Mouse (Mus musculus): ENCODE measurements around the gene Rfk. TPM values are rescaled to one million over a fixed set of nuclear protein-coding genes. Genes with fewer than 3 reads are reported as not detected.

The Rfk gene
- polyA plus RNA-seq, 1 experiment from 2014 or later, result 93.4 TPM

DNA sequence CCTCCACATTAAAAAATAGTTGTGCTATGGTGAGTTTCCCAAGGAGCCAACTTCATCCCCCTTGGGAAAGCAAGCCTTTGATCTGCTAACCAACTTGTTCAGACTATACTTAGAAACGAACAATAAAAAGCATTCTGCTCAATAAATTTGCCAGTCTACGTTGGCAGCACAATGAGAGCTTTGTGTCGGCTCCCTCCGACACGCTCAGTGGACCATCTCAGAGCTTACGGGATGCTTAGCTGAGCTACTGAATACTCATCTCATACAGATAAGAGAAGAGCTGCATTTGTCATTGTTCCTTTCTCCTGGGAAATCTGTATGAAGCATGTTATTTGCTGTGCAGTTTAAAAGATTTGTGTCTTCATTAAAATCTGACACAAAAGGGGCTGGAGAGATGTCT lies 7.4 kb upstream of the Rfk start:
- Histone ChIP-seq H3K27ac (replicated peaks) (no peak overlapping the region), H3K4me2 (no peak overlapping the region), H3K9me3 (no peaks in the 10 kb centered on the region), H3K4me3 (no peak overlapping the region), H3K4me1 (replicated peaks) (0 out of 2 replicates have a peak, but pooled peaks cover 3% of the 10 kb centered on the region), H3K9ac (no peak overlapping the region), H3K36me3 (no peaks in the 10 kb centered on the region), H3K27me3 (no peaks in the 10 kb centered on the region)
- 8% methylated on average over 6 of the region's 6 CpGs for WGBS
- peak; percentile 36; the same call in 1 of the 2 replicates for ATAC-seq (ENCODE audit: low read depth)

DNA sequence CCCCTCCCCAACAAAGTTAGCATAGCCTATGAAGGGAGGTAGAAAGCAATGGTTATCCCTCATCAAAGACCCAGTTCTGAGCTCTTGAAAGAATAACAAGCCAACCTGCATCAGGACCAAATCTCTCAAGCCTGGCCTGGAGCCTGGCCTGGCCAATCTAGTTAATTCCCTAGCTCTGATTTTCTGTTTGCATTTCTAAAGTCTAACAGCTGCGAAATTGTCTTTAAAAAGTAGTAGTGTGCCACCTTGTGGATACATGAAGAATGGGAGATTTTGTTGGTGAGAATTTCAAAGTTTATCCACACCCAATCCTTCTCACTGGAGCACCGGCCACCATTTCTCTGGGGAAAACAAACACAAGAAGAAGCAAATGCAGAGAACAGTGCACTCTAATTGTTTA lies 5.4 kb upstream of the Rfk start:
- Histone ChIP-seq H3K27me3 (peaks cover 14% of the 10 kb centered on the region), H3K4me2 (no peak overlapping the region), H3K9me3 (no peaks in the 10 kb centered on the region), H3K9ac (no peak overlapping the region), H3K36me3 (no peaks in the 10 kb centered on the region), H3K27ac (replicated peaks) (no peak overlapping the region), H3K4me3 (no peak overlapping the region), H3K4me1 (replicated peaks) (peaks cover 7% of the 10 kb centered on the region; the same call in 1 of the 2 replicates)
- 20% methylated on average over 2 of the region's 2 CpGs for WGBS
- ATAC-seq (ENCODE audit: low read depth), result 0 out of 2 replicates have a peak, but pooled peaks have one; percentile 16

DNA sequence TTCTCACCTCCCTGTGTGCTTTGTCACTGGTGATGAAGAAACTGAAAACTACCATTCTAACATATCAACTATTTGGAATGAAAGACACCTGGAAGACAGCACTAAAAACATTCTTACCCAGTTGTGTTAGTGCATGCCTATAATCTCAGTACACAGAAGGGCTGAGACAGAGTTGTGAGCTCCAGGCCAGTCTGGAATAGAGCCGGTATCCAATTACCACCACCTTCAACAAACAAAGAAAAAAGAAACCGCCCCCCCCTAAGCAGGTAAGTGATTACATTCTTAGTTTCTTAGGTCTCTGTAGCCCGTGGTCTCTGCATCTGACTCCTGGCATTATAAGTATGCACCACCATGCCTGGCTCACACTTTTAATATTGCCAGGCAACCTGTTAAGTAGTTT lies 977 bp upstream of the Rfk start:
- peak overlapping the region; percentile 69; the same call in 1 of the 2 replicates for H3K4me2 ChIP-seq
- 14% methylated on average over 3 of the region's 3 CpGs for WGBS
- H3K9ac ChIP-seq, result no peak overlapping the region
- peaks cover 15% of the 10 kb centered on the region for H3K36me3 ChIP-seq
- H3K4me1 ChIP-seq (replicated peaks), result peaks cover 15% of the 10 kb centered on the region
- ATAC-seq (ENCODE audit: low read depth), result no peak
- no peaks in the 10 kb centered on the region for H3K9me3 ChIP-seq
- H3K27me3 ChIP-seq, result peaks cover 14% of the 10 kb centered on the region
- H3K27ac ChIP-seq (replicated peaks), result no peak overlapping the region
- no peak overlapping the region for H3K4me3 ChIP-seq

DNA sequence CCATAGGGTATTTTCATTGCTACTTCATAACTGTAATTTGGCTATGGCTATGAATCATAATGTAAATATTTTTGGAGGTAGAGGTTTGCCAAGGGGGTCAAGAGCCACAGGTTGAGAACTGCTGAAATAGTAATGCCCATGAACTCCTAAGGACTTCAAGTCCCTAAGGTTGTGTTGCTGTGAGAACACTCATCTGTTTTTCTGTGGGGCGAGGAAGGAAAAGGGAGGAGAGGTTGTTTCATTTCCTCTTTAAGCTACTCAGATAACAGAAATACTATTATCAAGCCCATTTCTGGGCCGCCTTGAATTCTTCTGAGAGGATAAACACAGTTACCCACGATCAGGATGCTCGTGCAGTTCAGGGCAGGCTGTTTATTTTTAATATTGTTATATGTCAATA lies 3.0 kb downstream of the Rfk start:
- H3K4me3 ChIP-seq, result no peak overlapping the region
- H3K27ac ChIP-seq (replicated peaks), result no peak overlapping the region
- ATAC-seq (ENCODE audit: low read depth), result no peak
- no peak overlapping the region for H3K4me2 ChIP-seq
- H3K4me1 ChIP-seq (replicated peaks), result peaks cover 15% of the 10 kb centered on the region
- peaks cover 45% of the 10 kb centered on the region for H3K36me3 ChIP-seq
- H3K27me3 ChIP-seq, result peaks cover 14% of the 10 kb centered on the region
- no peak overlapping the region for H3K9ac ChIP-seq
- 86% methylated on average over 4 of the region's 4 CpGs for WGBS
- no peaks in the 10 kb centered on the region for H3K9me3 ChIP-seq

DNA sequence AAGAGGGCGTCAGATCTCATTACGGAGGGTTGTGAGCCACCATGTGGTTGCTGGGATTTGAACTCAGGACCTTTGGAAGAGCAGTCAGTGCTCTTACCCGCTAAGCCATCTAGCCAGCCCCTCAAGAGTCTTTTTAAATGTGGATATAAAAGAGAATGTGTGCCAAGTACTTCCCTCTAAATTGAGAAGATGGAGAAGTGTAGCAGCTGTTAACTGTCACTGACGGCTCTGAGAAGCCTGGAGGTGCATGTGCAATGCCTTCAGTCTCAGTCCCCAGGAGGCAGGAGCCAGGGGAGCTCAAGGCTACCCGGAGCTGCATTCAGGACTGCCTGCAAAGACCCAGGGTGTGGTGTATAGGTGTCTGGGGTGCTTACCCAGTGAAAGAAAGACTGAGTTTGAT lies 4.1 kb downstream of the Rfk start:
- Histone ChIP-seq H3K4me1 (replicated peaks) (peaks cover 15% of the 10 kb centered on the region), H3K9me3 (no peaks in the 10 kb centered on the region), H3K4me3 (no peak overlapping the region), H3K9ac (no peak overlapping the region), H3K36me3 (peaks cover 45% of the 10 kb centered on the region), H3K27me3 (peaks cover 4% of the 10 kb centered on the region), H3K27ac (replicated peaks) (no peak overlapping the region), H3K4me2 (no peak overlapping the region)
- whole genome bisulfite sequencing, result 85% methylated on average over 5 of the region's 5 CpGs
- ATAC-seq (ENCODE audit: low read depth), result no peak

DNA sequence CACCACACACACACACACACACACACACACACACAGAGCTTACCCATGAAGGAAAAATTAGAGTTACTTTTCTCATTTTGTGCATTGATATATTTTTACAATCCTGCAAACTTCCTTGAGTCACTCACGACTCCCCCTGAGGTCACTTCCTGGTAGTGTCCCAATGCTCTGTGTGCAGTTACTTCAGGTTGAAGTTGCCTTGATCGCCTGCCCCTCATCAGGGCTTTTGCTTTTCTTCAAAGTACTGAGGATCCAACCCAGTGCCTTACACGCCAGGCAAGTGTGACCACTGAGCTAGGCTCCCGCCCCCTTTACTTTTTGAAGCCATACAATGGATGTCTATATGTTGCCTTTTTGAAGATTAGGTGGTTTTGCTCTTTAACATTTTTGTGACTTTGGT lies 6.1 kb downstream of the Rfk start:
- Histone ChIP-seq H3K4me2 (no peak overlapping the region), H3K4me3 (no peak overlapping the region), H3K27me3 (no peaks in the 10 kb centered on the region), H3K9ac (no peak overlapping the region), H3K36me3 (peaks cover 45% of the 10 kb centered on the region), H3K4me1 (replicated peaks) (peaks cover 5% of the 10 kb centered on the region), H3K27ac (replicated peaks) (no peak overlapping the region), H3K9me3 (no peaks in the 10 kb centered on the region)
- WGBS, result 88% methylated on average over 4 of the region's 4 CpGs
- ATAC-seq (ENCODE audit: low read depth), result no peak

DNA sequence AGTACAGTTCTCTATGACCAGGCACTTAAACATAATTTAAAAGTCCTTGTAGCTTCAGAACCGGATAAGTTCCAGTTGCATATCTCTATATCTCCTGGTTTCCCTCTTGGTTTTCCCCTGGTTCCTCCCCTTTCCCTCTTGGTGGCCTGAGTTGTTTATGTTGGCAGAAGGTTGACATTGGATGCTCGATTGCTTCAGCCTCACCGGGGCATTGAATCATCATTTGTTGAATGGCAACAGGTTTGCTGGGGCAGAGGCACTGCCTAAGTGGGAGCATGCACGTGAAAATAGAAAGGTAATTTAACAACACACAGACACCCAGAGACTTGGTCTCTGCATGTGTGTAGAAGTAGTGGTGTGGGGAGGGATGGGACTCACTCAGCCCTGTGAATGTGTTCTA lies 6.7 kb downstream of the Rfk start:
- Histone ChIP-seq H3K27ac (replicated peaks) (no peak overlapping the region), H3K9ac (no peak overlapping the region), H3K4me3 (no peak overlapping the region), H3K27me3 (no peaks in the 10 kb centered on the region), H3K9me3 (no peaks in the 10 kb centered on the region), H3K4me1 (replicated peaks) (no peaks in the 10 kb centered on the region), H3K36me3 (peaks cover 45% of the 10 kb centered on the region), H3K4me2 (no peak overlapping the region)
- no peak for ATAC-seq (ENCODE audit: low read depth)
- WGBS, result 87% methylated on average over 4 of the region's 4 CpGs

DNA sequence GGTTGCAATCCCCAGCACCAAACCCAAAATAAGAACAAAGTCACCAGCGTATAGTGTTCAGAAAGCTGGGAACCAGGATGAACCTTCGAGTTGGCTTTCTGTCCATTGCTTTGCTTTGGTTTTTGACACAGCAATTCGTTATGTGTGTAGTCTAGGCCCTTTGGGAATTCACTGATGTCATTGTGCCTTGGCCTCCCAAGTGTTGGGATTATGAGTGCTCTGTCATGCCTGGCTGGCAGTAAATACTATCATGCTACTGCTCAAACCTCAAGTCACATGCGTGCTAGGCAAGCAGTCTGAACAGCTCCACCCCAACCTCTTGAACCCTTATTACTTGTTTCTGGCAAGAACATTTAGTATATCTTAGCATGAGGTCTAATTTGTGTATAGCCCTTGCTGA lies 9.3 kb downstream of the Rfk start:
- H3K4me1 ChIP-seq (replicated peaks), result no peaks in the 10 kb centered on the region
- 81% methylated on average over 4 of the region's 4 CpGs for WGBS
- H3K4me3 ChIP-seq, result no peak overlapping the region
- H3K9ac ChIP-seq, result no peak overlapping the region
- no peaks in the 10 kb centered on the region for H3K27me3 ChIP-seq
- H3K27ac ChIP-seq (replicated peaks), result no peak overlapping the region
- ATAC-seq (ENCODE audit: low read depth), result no peak
- H3K4me2 ChIP-seq, result no peak overlapping the region
- H3K9me3 ChIP-seq, result no peaks in the 10 kb centered on the region
- peaks cover 27% of the 10 kb centered on the region for H3K36me3 ChIP-seq

DNA sequence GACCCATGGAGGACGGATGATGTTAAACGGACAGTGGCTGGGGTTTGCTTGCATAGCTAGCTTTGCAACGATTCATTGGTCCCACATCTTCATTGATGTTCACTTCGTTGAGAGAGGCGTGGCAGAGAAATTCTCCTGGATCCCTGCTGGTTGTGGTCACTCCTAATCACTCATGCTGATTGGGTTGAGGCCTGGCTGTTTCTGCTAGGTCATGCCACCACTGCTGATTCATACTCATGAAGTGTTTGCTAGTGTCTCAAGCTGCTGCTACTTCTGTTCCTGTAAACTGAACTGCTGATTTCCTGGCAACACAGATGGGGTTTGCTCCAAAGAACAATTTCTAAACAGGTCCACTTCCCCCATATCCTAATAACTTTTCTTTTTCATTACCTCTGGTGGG lies 13.0 kb downstream of the Rfk start:
- no peaks in the 10 kb centered on the region for H3K9me3 ChIP-seq
- no peak overlapping the region for H3K9ac ChIP-seq
- no peak for ATAC-seq (ENCODE audit: low read depth)
- H3K27ac ChIP-seq (replicated peaks), result no peak overlapping the region
- H3K4me2 ChIP-seq, result no peak overlapping the region
- H3K4me1 ChIP-seq (replicated peaks), result no peaks in the 10 kb centered on the region
- H3K27me3 ChIP-seq, result no peaks in the 10 kb centered on the region
- H3K4me3 ChIP-seq, result no peak overlapping the region
- H3K36me3 ChIP-seq, result no peaks in the 10 kb centered on the region
- WGBS, result 89% methylated on average over 5 of the region's 5 CpGs

DNA sequence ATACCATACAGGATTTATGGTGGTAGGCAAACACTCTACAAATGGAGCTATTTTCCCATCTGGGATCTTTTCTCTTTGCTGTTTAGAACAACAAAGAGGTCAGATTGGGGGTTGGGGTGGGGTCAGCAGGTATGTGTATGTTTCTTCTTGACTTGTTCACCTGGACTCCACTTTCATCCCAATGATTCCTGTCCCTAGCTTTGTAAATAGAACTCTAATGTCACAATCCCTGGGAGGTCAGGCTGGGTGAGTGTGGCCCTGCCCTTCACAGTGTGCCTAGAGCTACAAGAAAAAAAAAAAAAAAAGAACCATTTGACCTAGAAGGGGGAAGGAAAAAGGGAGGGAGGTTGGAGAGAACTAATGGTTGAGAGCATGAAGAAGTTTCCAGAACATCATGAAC lies 14.7 kb downstream of the Rfk start:
- Histone ChIP-seq H3K36me3 (no peaks in the 10 kb centered on the region), H3K9ac (no peak overlapping the region), H3K27me3 (no peaks in the 10 kb centered on the region), H3K9me3 (no peaks in the 10 kb centered on the region), H3K4me3 (no peak overlapping the region), H3K4me2 (no peak overlapping the region), H3K4me1 (replicated peaks) (no peaks in the 10 kb centered on the region), H3K27ac (replicated peaks) (no peak overlapping the region)
- ATAC-seq (ENCODE audit: low read depth), result no peak

DNA sequence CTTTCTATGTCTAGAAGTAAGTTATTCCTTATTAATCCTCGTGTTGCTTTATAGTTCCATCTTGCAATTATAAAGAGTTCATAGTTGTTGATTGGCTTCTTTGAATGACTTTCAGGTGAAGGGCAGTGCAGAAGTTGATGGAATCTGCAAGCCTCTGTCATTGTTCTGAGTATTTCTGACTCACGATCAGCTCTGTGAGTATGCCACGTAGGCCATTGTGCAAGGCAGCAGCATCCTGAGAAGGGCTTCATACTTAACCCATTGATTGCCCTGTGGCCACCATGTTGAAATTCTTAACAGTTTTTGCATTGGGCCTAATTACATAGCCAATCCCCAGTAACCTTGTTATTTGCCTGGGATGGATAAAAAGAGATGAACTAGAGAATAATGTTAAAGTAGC lies 15.5 kb downstream of the Rfk start:
- no peaks in the 10 kb centered on the region for H3K9me3 ChIP-seq
- no peaks in the 10 kb centered on the region for H3K27me3 ChIP-seq
- no peak for ATAC-seq (ENCODE audit: low read depth)
- no peak overlapping the region for H3K4me2 ChIP-seq
- no peak overlapping the region for H3K4me3 ChIP-seq
- WGBS, result 74% methylated on average over 3 of the region's 3 CpGs
- no peak overlapping the region for H3K9ac ChIP-seq
- H3K27ac ChIP-seq (replicated peaks), result no peak overlapping the region
- no peaks in the 10 kb centered on the region for H3K36me3 ChIP-seq
- H3K4me1 ChIP-seq (replicated peaks), result no peaks in the 10 kb centered on the region

DNA sequence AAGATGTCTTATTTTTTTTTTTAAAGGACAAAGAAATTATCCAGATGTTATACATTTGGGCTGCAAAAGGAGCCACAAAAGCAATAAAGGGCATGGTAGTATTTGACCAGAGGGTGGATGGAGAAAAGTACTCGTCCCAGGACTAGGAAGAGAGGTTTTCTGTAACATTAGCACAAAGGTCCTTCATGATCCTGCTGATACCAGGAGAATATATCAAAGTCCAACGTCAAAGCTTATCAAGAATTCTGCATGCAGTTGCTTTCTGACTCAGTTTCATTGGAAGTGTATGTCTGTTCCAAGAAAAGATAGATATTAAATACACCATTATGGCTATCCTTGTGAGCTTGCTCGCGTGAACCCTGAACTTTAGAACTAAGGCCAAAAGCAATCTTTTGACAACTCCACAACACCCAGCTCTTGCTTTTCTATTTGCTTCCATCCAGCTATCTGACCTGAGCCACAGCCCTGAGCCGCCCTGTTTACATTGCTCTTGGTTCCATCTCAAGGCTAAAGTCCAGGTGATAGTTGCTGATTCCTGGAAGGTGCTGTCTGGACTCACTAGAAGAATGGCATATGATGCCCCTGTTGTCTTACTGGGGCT lies 16.7 kb downstream of the Rfk start:
- Histone ChIP-seq H3K4me2 (no peak overlapping the region), H3K9ac (no peak overlapping the region), H3K36me3 (no peaks in the 10 kb centered on the region), H3K9me3 (no peaks in the 10 kb centered on the region), H3K27me3 (no peaks in the 10 kb centered on the region), H3K4me3 (no peak overlapping the region), H3K27ac (replicated peaks) (no peak overlapping the region), H3K4me1 (replicated peaks) (no peaks in the 10 kb centered on the region)
- no peak for ATAC-seq (ENCODE audit: low read depth)
- 86% methylated on average over 5 of the region's 5 CpGs for WGBS

DNA sequence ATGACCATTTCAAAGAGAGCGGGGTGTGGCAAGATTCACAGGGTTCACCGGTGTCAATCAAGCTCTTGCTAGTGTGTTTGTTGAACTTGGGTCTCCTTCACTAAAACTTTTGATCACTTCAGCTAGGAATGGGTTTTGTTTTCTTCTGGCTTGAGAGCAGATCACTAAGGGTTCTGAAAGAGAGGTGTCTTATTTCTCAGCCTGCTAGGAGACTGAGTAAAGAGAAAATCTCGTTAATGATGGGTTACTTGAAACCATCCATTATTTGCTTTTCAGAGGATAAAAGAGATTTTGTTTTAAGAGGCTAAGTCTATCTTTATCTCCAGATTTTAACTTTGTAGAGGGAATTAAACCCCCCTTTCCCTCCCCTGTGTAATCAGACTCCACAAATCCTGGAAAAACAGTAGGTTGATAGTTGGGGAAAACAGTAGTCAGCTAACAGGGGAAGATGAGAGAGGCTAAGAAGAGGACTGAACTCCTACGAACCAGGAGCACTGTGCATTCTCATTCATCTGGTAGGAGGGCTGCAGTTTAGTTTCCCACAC lies 19.1 kb downstream of the Rfk start:
- no peaks in the 10 kb centered on the region for H3K9me3 ChIP-seq
- no peak overlapping the region for H3K4me3 ChIP-seq
- no peak overlapping the region for H3K4me2 ChIP-seq
- 75% methylated on average over 4 of the region's 4 CpGs for WGBS
- no peak overlapping the region for H3K9ac ChIP-seq
- no peaks in the 10 kb centered on the region for H3K27me3 ChIP-seq
- H3K36me3 ChIP-seq, result no peaks in the 10 kb centered on the region
- no peak for ATAC-seq (ENCODE audit: low read depth)
- H3K4me1 ChIP-seq (replicated peaks), result no peaks in the 10 kb centered on the region
- no peak overlapping the region for H3K27ac ChIP-seq (replicated peaks)

All from neural tube, embryonic 13.5 days (tissue).